Mouse (Mus musculus): ENCODE data around the gene Gfi1b. TPM values are rescaled to one million over a fixed set of nuclear protein-coding genes. Genes with fewer than 3 reads are reported as not detected.

The Gfi1b gene
- polyA plus RNA-seq, 1 experiment: not detected

- Histone ChIP-seq H3K36me3 (ENCODE audit: control insufficient read depth, insufficient read depth) (peaks cover 9% of the 10 kb centered on the region), H3K27me3 (ENCODE audit: control insufficient read depth, insufficient read depth, insufficient read length) (no peaks in the 10 kb centered on the region), H3K4me3 (peak overlapping the region; percentile 74), H3ac (ENCODE audit: control insufficient read depth, insufficient read length) (peak overlapping the region; percentile 39), H3K4me2 (ENCODE audit: low read depth) (peak overlapping the region; percentile 93), H3K79me2 (ENCODE audit: control insufficient read depth, insufficient read depth) (peaks cover 11% of the 10 kb centered on the region)
- TF ChIP-seq POLR2AphosphoS2 (IDR thresholded peaks at IDR 0.05; ENCODE audit: insufficient read length, low read depth) (peak; percentile 73), POLR2A (IDR thresholded peaks at IDR 0.05; ENCODE audit: insufficient read length, low read depth) (peak; percentile 90), TCF12 (IDR thresholded peaks at IDR 0.05; ENCODE audit: insufficient read depth, poor library complexity, severe bottlenecking) (no peak), REST (IDR thresholded peaks at IDR 0.05; ENCODE audit: insufficient read depth, insufficient read length) (peak; percentile 35), MYOG (IDR thresholded peaks at IDR 0.05; ENCODE audit: control insufficient read depth in 1 of 3, insufficient read depth in 1 of 3, insufficient read length in 2 of 3, low read depth in 2 of 3) (peak in 1 of 3 experiments; percentile 21), TCF3 (IDR thresholded peaks at IDR 0.05; ENCODE audit: insufficient read length, low read depth) (no peak), E2F4 (IDR thresholded peaks at IDR 0.05; ENCODE audit: insufficient read depth) (peak; percentile 72), CEBPB (IDR thresholded peaks at IDR 0.05; ENCODE audit: insufficient read depth, poor library complexity, severe bottlenecking) (no peak)
These were observed 39.0 kb downstream of the Gfi1b start for GRCm38 (mm10) chr2:28582647-28583353.

- Histone ChIP-seq H3K36me3 (ENCODE audit: control insufficient read depth, insufficient read depth) (peaks cover 16% of the 10 kb centered on the region), H3K4me3 (no peak overlapping the region)
These were observed 43.8 kb downstream of the Gfi1b start for GRCm38 (mm10) chr2:28578003-28578402.

GRCm38 (mm10) chr2:28576815-28577214, 45.0 kb downstream of the Gfi1b start:
- no peaks in the 10 kb centered on the region for H3K27me3 ChIP-seq (ENCODE audit: control insufficient read depth, insufficient read depth, insufficient read length)
- H3ac ChIP-seq (ENCODE audit: control insufficient read depth, insufficient read length): no peak overlapping the region

More at GRCm38 (mm10) chr2:28578003-28578402, 43.8 kb downstream of the Gfi1b start:
- TF ChIP-seq POLR2AphosphoS2 (IDR thresholded peaks at IDR 0.05; ENCODE audit: insufficient read length, low read depth) (no peak), TCF12 (IDR thresholded peaks at IDR 0.05; ENCODE audit: insufficient read depth, poor library complexity, severe bottlenecking) (no peak), USF1 (IDR thresholded peaks at IDR 0.05; ENCODE audit: low read depth) (no peak), MYOG (IDR thresholded peaks at IDR 0.05; ENCODE audit: control insufficient read depth in 1 of 3, insufficient read depth in 1 of 3, insufficient read length in 2 of 3, low read depth in 2 of 3) (no peak), REST (IDR thresholded peaks at IDR 0.05; ENCODE audit: insufficient read depth, insufficient read length) (no peak), E2F4 (IDR thresholded peaks at IDR 0.05; ENCODE audit: insufficient read depth) (no peak), MYOD1 (IDR thresholded peaks at IDR 0.05; ENCODE audit: control insufficient read depth in 1 of 3, insufficient read length in 2 of 3, low read depth in 2 of 3) (no peak), POLR2A (IDR thresholded peaks at IDR 0.05; ENCODE audit: insufficient read length, low read depth) (no peak)
- no peak overlapping the region for H3ac ChIP-seq (ENCODE audit: control insufficient read depth, insufficient read length)
- H3K79me2 ChIP-seq (ENCODE audit: control insufficient read depth, insufficient read depth): peaks cover 11% of the 10 kb centered on the region
- no peaks in the 10 kb centered on the region for H3K27me3 ChIP-seq (ENCODE audit: control insufficient read depth, insufficient read depth, insufficient read length)
- no peak overlapping the region for H3K4me2 ChIP-seq (ENCODE audit: low read depth)

DNA sequence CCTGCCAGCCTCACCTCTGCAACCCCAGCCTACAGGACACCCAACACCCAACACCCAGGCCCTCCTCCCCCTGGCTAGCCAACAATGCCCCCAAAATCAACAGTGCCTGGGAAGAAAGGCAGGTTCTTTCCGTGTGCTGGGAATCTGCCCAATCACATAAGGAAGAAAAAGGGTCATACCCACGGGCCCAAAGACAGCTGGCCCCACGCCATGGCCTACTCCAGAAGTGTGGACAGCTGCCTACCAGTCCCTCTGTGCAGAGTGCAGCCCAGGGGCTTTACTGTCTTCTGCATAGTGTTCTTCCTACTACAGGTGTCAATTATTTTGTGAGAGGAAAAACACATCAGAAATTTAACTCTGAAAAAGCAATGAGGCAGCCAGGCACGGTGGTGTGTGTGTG, 46.4 kb downstream of the Gfi1b start:
- peaks cover 16% of the 10 kb centered on the region for H3K36me3 ChIP-seq (ENCODE audit: control insufficient read depth, insufficient read depth)
- no peak overlapping the region for H3ac ChIP-seq (ENCODE audit: control insufficient read depth, insufficient read length)
- no peaks in the 10 kb centered on the region for H3K79me2 ChIP-seq (ENCODE audit: control insufficient read depth, insufficient read depth)
- no peak for TF ChIP-seq USF1 (IDR thresholded peaks at IDR 0.05; ENCODE audit: low read depth)
- no peak for TF ChIP-seq SRF (IDR thresholded peaks at IDR 0.05; ENCODE audit: control insufficient read depth, insufficient read length, low read depth)
- no peak for TF ChIP-seq MAX (IDR thresholded peaks at IDR 0.05; ENCODE audit: low read depth)
- no peak for TF ChIP-seq MYOG (IDR thresholded peaks at IDR 0.05; ENCODE audit: control insufficient read depth in 1 of 3, insufficient read depth in 1 of 3, insufficient read length in 2 of 3, low read depth in 2 of 3)
- TF ChIP-seq CEBPB (IDR thresholded peaks at IDR 0.05; ENCODE audit: insufficient read depth, poor library complexity, severe bottlenecking): no peak
- TF ChIP-seq E2F4 (IDR thresholded peaks at IDR 0.05; ENCODE audit: insufficient read depth): no peak
- TF ChIP-seq TCF12 (IDR thresholded peaks at IDR 0.05; ENCODE audit: insufficient read depth, poor library complexity, severe bottlenecking): no peak
- no peak for TF ChIP-seq REST (IDR thresholded peaks at IDR 0.05; ENCODE audit: insufficient read depth, insufficient read length)
- no peak for TF ChIP-seq TCF3 (IDR thresholded peaks at IDR 0.05; ENCODE audit: insufficient read length, low read depth)
- no peak for TF ChIP-seq POLR2A (IDR thresholded peaks at IDR 0.05; ENCODE audit: insufficient read length, low read depth)
- TF ChIP-seq MYOD1 (IDR thresholded peaks at IDR 0.05; ENCODE audit: control insufficient read depth in 1 of 3, insufficient read length in 2 of 3, low read depth in 2 of 3): no peak
- TF ChIP-seq POLR2AphosphoS2 (IDR thresholded peaks at IDR 0.05; ENCODE audit: insufficient read length, low read depth): no peak
- no peak overlapping the region for H3K4me3 ChIP-seq
- no peak overlapping the region for H3K4me2 ChIP-seq (ENCODE audit: low read depth)
- no peaks in the 10 kb centered on the region for H3K27me3 ChIP-seq (ENCODE audit: control insufficient read depth, insufficient read depth, insufficient read length)

More at GRCm38 (mm10) chr2:28576815-28577214, 45.0 kb downstream of the Gfi1b start:
- Histone ChIP-seq H3K36me3 (ENCODE audit: control insufficient read depth, insufficient read depth) (peaks cover 16% of the 10 kb centered on the region), H3K4me2 (ENCODE audit: low read depth) (no peak overlapping the region), H3K4me3 (no peak overlapping the region), H3K79me2 (ENCODE audit: control insufficient read depth, insufficient read depth) (peaks cover 3% of the 10 kb centered on the region)
- TF ChIP-seq CEBPB (IDR thresholded peaks at IDR 0.05; ENCODE audit: insufficient read depth, poor library complexity, severe bottlenecking): no peak
- TF ChIP-seq MAX (IDR thresholded peaks at IDR 0.05; ENCODE audit: low read depth): no peak
- TF ChIP-seq USF1 (IDR thresholded peaks at IDR 0.05; ENCODE audit: low read depth): no peak
- no peak for TF ChIP-seq E2F4 (IDR thresholded peaks at IDR 0.05; ENCODE audit: insufficient read depth)
- TF ChIP-seq TCF12 (IDR thresholded peaks at IDR 0.05; ENCODE audit: insufficient read depth, poor library complexity, severe bottlenecking): no peak
- TF ChIP-seq MYOD1 (IDR thresholded peaks at IDR 0.05; ENCODE audit: control insufficient read depth in 1 of 3, insufficient read length in 2 of 3, low read depth in 2 of 3): no peak
- no peak for TF ChIP-seq TCF3 (IDR thresholded peaks at IDR 0.05; ENCODE audit: insufficient read length, low read depth)
- no peak for TF ChIP-seq POLR2A (IDR thresholded peaks at IDR 0.05; ENCODE audit: insufficient read length, low read depth)
- TF ChIP-seq REST (IDR thresholded peaks at IDR 0.05; ENCODE audit: insufficient read depth, insufficient read length): no peak
- TF ChIP-seq POLR2AphosphoS2 (IDR thresholded peaks at IDR 0.05; ENCODE audit: insufficient read length, low read depth): no peak
- no peak for TF ChIP-seq SRF (IDR thresholded peaks at IDR 0.05; ENCODE audit: control insufficient read depth, insufficient read length, low read depth)
- TF ChIP-seq MYOG (IDR thresholded peaks at IDR 0.05; ENCODE audit: control insufficient read depth in 1 of 3, insufficient read depth in 1 of 3, insufficient read length in 2 of 3, low read depth in 2 of 3): no peak
